Mouse (Mus musculus): ENCODE results near the gene Lekr1.

DNA sequence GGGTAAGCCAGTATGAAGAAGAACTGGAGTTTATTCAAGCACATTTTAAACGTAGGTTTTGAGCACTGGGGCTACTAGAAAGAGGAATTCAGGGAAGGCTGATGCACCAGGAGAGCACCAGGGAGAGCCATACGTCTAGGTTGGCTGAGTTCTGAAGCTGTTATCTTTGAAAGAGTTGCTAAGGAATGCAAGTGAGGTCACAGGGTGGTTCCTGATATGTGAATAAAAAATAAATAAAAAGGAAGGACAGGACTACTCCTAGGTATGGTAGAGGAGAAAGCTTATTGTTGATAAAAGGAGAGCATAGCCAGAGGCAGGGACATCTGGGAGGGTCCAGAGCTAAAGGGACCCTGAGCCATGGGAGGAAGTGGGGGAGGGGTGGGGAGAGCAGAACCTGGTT is 23.7 kb downstream of the Lekr1 start:
- no peak for TF ChIP-seq CTCF (IDR thresholded peaks at IDR 0.05; ENCODE audit: insufficient read depth, low read depth, low read length)
- no peak for TF ChIP-seq POLR2A (IDR thresholded peaks at IDR 0.05; ENCODE audit: insufficient read depth, low read depth, low read length)

Measured in olfactory bulb, adult 2 months (tissue).